Comparison of ENCODE assay signal across 8 mouse cellular contexts in the genomic region with DNA sequence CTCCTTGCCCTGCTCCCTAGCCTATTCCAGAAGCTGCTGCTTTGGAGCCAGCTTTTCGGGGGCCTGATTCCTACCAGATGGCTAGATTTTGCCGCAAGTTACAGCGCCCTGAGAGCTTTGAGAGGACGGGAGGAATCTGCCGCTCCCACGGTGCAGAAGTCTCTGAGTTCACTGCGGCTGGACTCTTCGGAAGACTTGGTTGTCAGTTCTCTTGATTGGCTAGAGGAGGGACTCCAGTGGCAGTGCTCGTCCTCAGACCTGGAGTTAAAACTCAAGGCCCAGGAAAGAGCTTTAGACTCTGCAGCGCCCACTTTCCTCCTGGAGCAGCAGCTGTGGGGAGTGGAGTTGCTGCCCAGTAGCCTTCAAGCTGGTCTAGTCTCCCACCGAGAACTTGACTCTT. TPM values are rescaled to one million over a fixed set of nuclear protein-coding genes. Genes with fewer than 3 reads are reported as not detected.
DNase-seq lines count a peak whose midpoint lies in the region; ATAC-seq and TF ChIP-seq lines count a peak whose summit lies in the region.

No protein-coding gene starts in this region.

- peak in 1 of 2 experiments; percentile 16 for DNase-seq in cerebellum, adult 2 months
- no peak for DNase-seq in cerebellum, adult 11 months
- peak; percentile 22 for DNase-seq in hindbrain, postnatal 0 days (ENCODE audit: low spot score)
- DNase-seq in gastrocnemius, adult 18-20 months (ENCODE audit: low spot score): no peak

- no peak for TF ChIP-seq POLR2A in cerebellum, adult 2 months (IDR thresholded peaks at IDR 0.05; ENCODE audit: borderline replicate concordance, insufficient read depth, low read length)

- no peak for TF ChIP-seq CTCF in cerebellum, adult 2 months (IDR thresholded peaks at IDR 0.05; ENCODE audit: borderline replicate concordance, insufficient read depth, low read depth, low read length)
- TF ChIP-seq CTCF in C2C12 (IDR thresholded peaks at IDR 0.05; ENCODE audit: control insufficient read depth, insufficient read depth, insufficient read length): no peak
- TF ChIP-seq CTCF in hindbrain, postnatal 0 days (IDR thresholded peaks at IDR 0.05; ENCODE audit: low read depth): no peak

- H3K4me3 ChIP-seq in cerebellum, adult 2 months (replicated peaks; ENCODE audit: insufficient read depth, low read depth, low read length): peak overlapping the region; percentile 81
- H3K4me3 ChIP-seq in C2C12 (ENCODE audit: insufficient read depth, poor library complexity, severe bottlenecking): peak overlapping the region; percentile 100
- peak overlapping the region; percentile 98 for H3K4me3 ChIP-seq in embryonic facial prominence, embryonic 13.5 days
- H3K4me3 ChIP-seq in hindbrain, postnatal 0 days (ENCODE audit: low read length): peak overlapping the region; percentile 98
- H3K4me3 ChIP-seq in liver, embryonic 15.5 days (replicated peaks): peak overlapping the region; percentile 95
- peak overlapping the region; percentile 84 for H3K4me3 ChIP-seq in stomach, embryonic 15.5 days (replicated peaks)

- no peaks in the 10 kb centered on the region for H3K27me3 ChIP-seq in cerebellum, adult 2 months (ENCODE audit: control insufficient read depth, insufficient read depth, low read length)
- H3K27me3 ChIP-seq in C2C12 (ENCODE audit: control insufficient read depth, insufficient read depth, insufficient read length): no peaks in the 10 kb centered on the region
- no peaks in the 10 kb centered on the region for H3K27me3 ChIP-seq in embryonic facial prominence, embryonic 13.5 days
- H3K27me3 ChIP-seq in hindbrain, postnatal 0 days (ENCODE audit: insufficient read depth, low read length): no peaks in the 10 kb centered on the region
- no peaks in the 10 kb centered on the region for H3K27me3 ChIP-seq in liver, embryonic 15.5 days
- no peaks in the 10 kb centered on the region for H3K27me3 ChIP-seq in stomach, embryonic 15.5 days (replicated peaks)

- peak overlapping the region; percentile 99 for H3K4me2 ChIP-seq in embryonic facial prominence, embryonic 13.5 days
- peak overlapping the region; percentile 96 for H3K4me2 ChIP-seq in hindbrain, postnatal 0 days (ENCODE audit: low read depth, low read length)
- H3K4me2 ChIP-seq in liver, embryonic 15.5 days: peak overlapping the region; percentile 80
- peak overlapping the region; percentile 91 for H3K4me2 ChIP-seq in stomach, embryonic 15.5 days

- peaks cover 45% of the 10 kb centered on the region for H3K36me3 ChIP-seq in C2C12 (ENCODE audit: control insufficient read depth, insufficient read depth)
- H3K36me3 ChIP-seq in embryonic facial prominence, embryonic 13.5 days: peaks cover 10% of the 10 kb centered on the region
- H3K36me3 ChIP-seq in hindbrain, postnatal 0 days (ENCODE audit: insufficient read depth, low read length): peaks cover under 1% of the 10 kb centered on the region
- H3K36me3 ChIP-seq in liver, embryonic 15.5 days (replicated peaks): peaks cover 44% of the 10 kb centered on the region
- H3K36me3 ChIP-seq in stomach, embryonic 15.5 days: peaks cover 8% of the 10 kb centered on the region

- H3K79me3 ChIP-seq in C2C12 (ENCODE audit: low read depth): peaks cover 55% of the 10 kb centered on the region

- H3K27ac ChIP-seq in cerebellum, adult 2 months (ENCODE audit: insufficient read depth, low read length): peak overlapping the region; percentile 83; the same call in 1 of the 2 replicates
- peak overlapping the region; percentile 98 for H3K27ac ChIP-seq in embryonic facial prominence, embryonic 13.5 days
- peak overlapping the region; percentile 95 for H3K27ac ChIP-seq in hindbrain, postnatal 0 days
- H3K27ac ChIP-seq in liver, embryonic 15.5 days (replicated peaks): peak overlapping the region; percentile 95
- H3K27ac ChIP-seq in stomach, embryonic 15.5 days: peak overlapping the region; percentile 97

- no peaks in the 10 kb centered on the region for H3K9me3 ChIP-seq in embryonic facial prominence, embryonic 13.5 days
- no peaks in the 10 kb centered on the region for H3K9me3 ChIP-seq in hindbrain, postnatal 0 days (ENCODE audit: low read length)
- no peaks in the 10 kb centered on the region for H3K9me3 ChIP-seq in liver, embryonic 15.5 days (replicated peaks)
- no peaks in the 10 kb centered on the region for H3K9me3 ChIP-seq in stomach, embryonic 15.5 days

- ATAC-seq in embryonic facial prominence, embryonic 13.5 days (ENCODE audit: insufficient number of reproducible peaks, insufficient read depth, low FRiP score, low TSS enrichment, low read depth): no peak
- no peak for ATAC-seq in hindbrain, postnatal 0 days
- no peak for ATAC-seq in liver, embryonic 15.5 days (ENCODE audit: insufficient read depth)
- no peak for ATAC-seq in stomach, embryonic 15.5 days (ENCODE audit: insufficient read depth, low FRiP score, low read depth)

- peak overlapping the region; percentile 84 for H3ac ChIP-seq in C2C12 (ENCODE audit: control insufficient read depth, insufficient read length, low read depth)

- no peaks in the 10 kb centered on the region; the same call in 1 of the 2 replicates for H3K4me1 ChIP-seq in cerebellum, adult 2 months (ENCODE audit: control insufficient read depth, insufficient read depth, low read length)
- H3K4me1 ChIP-seq in embryonic facial prominence, embryonic 13.5 days: peaks cover 44% of the 10 kb centered on the region
- peaks cover 18% of the 10 kb centered on the region for H3K4me1 ChIP-seq in hindbrain, postnatal 0 days (ENCODE audit: insufficient read depth, low read length)
- peaks cover 33% of the 10 kb centered on the region for H3K4me1 ChIP-seq in liver, embryonic 15.5 days (replicated peaks)
- peaks cover 15% of the 10 kb centered on the region for H3K4me1 ChIP-seq in stomach, embryonic 15.5 days

- H3K79me2 ChIP-seq in C2C12 (ENCODE audit: control insufficient read depth, insufficient read depth): peaks cover 58% of the 10 kb centered on the region

- H3K9ac ChIP-seq in embryonic facial prominence, embryonic 13.5 days: peak overlapping the region; percentile 98
- peak overlapping the region; percentile 96 for H3K9ac ChIP-seq in hindbrain, postnatal 0 days (replicated peaks; ENCODE audit: low read length)
- peak overlapping the region; percentile 93 for H3K9ac ChIP-seq in liver, embryonic 15.5 days
- peak overlapping the region; percentile 89 for H3K9ac ChIP-seq in stomach, embryonic 15.5 days

- 0% methylated on average over 11 of the region's 11 CpGs for WGBS in cerebellum, adult 2 months
- WGBS in embryonic facial prominence, embryonic 13.5 days: under 1% methylated on average over 11 of the region's 11 CpGs
- 0% methylated on average over 11 of the region's 11 CpGs for WGBS in hindbrain, postnatal 0 days
- under 1% methylated on average over 11 of the region's 11 CpGs for WGBS in liver, embryonic 15.5 days (ENCODE audit: insufficient replicate concordance)
- under 1% methylated on average over 11 of the region's 11 CpGs for WGBS in stomach, embryonic 15.5 days

TF ChIP-seq in C2C12, 6 proteins besides CTCF, POLR2A, EP300 and RAD21:
- TF ChIP-seq CEBPB (IDR thresholded peaks at IDR 0.05; ENCODE audit: low read depth) (no peak), FOSL1 (IDR thresholded peaks at IDR 0.05; ENCODE audit: insufficient read depth, low read length, poor library complexity, severe bottlenecking) (no peak), MYOD1 (IDR thresholded peaks at IDR 0.05; ENCODE audit: control insufficient read depth, insufficient read length, low read depth) (no peak), USF1 (IDR thresholded peaks at IDR 0.05; ENCODE audit: low read depth) (no peak), MAX (IDR thresholded peaks at IDR 0.05) (no peak), MYOG (IDR thresholded peaks at IDR 0.05; ENCODE audit: control insufficient read depth, extremely low read depth, insufficient read length) (no peak)

RNA-seq across cellular contexts. Expression of a gene that starts 1.0 kb away (rescaled TPM):
- 31.7 and 32.1 TPM in 2 replicates for polyA plus RNA-seq in cerebellum, adult 2 months (2012; rRNA removed)
- polyA plus RNA-seq in C2C12 (2012; fragmentation: generic; extraction: Trizol): 28.0 TPM
- 32.0 and 35.2 TPM in 2 replicates for polyA plus RNA-seq in embryonic facial prominence, embryonic 13.5 days (2015; fragmentation: Nextera tagmentation; extraction: Ambion mirVana)
- total RNA-seq in hindbrain, postnatal 0 days (2014; rRNA removed): 37.4 and 46.9 TPM in 2 replicates
- polyA plus RNA-seq in hindbrain, postnatal 0 days (2015; fragmentation: Nextera tagmentation; extraction: Ambion mirVana): 15.9 and 17.0 TPM in 2 replicates
- 39.1 and 45.5 TPM in 2 replicates for polyA plus RNA-seq in liver, embryonic 15.5 days (2015; fragmentation: Nextera tagmentation; extraction: Ambion mirVana)
- 39.3 and 47.8 TPM in 2 replicates for polyA plus RNA-seq in stomach, embryonic 15.5 days (2015; fragmentation: Nextera tagmentation; extraction: Ambion mirVana)
- 10 to 100 TPM; 13.0 to 15.3 TPM for total RNA-seq in gastrocnemius, adult 18-20 months (2021)

RNA-seq across cellular contexts. Expression of a gene that starts 32.1 kb away (rescaled TPM):
- polyA plus RNA-seq in cerebellum, adult 2 months (2012; rRNA removed): 73.7 and 77.2 TPM in 2 replicates
- polyA plus RNA-seq in C2C12 (2012; fragmentation: generic; extraction: Trizol): 0.15 TPM
- 4.0 and 5.0 TPM in 2 replicates for polyA plus RNA-seq in embryonic facial prominence, embryonic 13.5 days (2015; fragmentation: Nextera tagmentation; extraction: Ambion mirVana)
- total RNA-seq in hindbrain, postnatal 0 days (2014; rRNA removed): 41.0 and 44.1 TPM in 2 replicates
- polyA plus RNA-seq in hindbrain, postnatal 0 days (2015; fragmentation: Nextera tagmentation; extraction: Ambion mirVana): 9.7 TPM in 2 replicates
- polyA plus RNA-seq in liver, embryonic 15.5 days (2015; fragmentation: Nextera tagmentation; extraction: Ambion mirVana): 2.2 and 2.5 TPM in 2 replicates
- 16.5 and 17.4 TPM in 2 replicates for polyA plus RNA-seq in stomach, embryonic 15.5 days (2015; fragmentation: Nextera tagmentation; extraction: Ambion mirVana)
- total RNA-seq in gastrocnemius, adult 18-20 months (2021): 10 to 100 TPM in 1 of 2 experiments, 1 to 10 TPM in 1; 8.1 to 10.6 TPM
